Mouse (Mus musculus): ENCODE measurements at regions not wholly inside any gene's neighbourhood (a gene's known extent, or its start where the extent isn't known, plus 50 kb on each side); places are given as distances from the start of the nearest gene placed in this dataset.

DNA sequence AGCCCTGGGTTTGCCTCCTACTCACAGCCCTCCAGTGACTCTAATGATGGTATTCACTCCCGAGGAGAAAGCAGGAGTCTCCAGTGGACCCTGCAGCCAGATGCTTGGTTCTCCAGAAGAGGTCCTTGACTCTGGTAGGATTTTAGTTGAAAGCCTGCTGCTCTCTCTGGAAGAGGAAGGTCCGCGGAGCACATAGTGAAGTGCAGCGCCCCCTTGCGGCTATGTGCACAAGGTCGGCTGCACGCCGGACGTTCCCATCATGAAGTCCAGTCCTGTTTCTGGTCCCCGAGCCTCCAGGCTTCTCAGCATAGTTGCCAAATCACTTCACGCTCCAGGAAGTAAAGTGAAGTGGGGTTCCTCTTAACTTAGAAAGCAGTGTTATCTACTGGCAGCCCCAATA, 150.9 kb upstream of the Eef2kmt start:
- DNase-seq = peak; percentile 75
- intact Hi-C loops (cut with DNase I) = no loop called here

DNA sequence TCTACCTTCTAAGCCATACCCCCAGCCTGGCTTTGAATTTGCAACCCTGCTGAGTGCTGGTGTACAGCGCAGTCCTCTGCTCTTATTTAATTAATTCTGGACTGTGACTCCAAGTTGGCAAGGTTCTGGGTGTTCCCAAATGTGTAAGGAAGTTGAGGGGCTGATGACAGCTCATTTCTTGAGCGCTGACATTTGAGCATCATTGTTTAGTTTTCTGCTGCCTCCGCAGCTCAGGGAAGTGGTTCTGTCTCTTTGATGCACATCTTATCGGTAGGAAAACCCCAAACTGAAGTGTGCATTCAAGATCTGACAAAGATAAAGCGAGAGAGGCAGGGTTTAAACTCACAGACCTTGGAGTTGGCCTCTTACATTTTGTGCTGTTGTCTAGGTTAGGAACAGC, 137.6 kb upstream of the Eef2kmt start:
- DNase-seq = no peak
- intact Hi-C loops (cut with DNase I) = no loop called here

DNA sequence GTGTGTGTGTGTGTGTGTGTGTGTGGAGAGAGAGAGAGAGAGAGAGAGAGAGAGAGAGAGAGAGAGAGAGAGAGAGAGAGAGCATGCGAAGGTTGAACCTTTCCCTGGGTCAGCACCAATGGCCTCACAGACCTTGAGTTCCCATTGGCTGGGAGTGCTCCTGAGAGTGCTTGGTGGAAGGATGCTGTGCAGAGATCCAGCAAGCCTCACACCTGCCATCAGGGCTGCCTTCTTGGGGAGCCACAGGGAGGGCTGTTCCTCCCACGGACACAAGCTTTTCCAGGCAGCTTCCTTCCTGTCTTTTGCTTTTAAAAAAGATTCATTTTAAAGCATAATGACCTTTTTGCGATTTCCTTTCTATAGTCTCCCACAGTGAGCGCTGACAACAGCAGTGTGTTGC, 127.1 kb upstream of the Eef2kmt start:
- intact Hi-C loops (cut with DNase I) = no loop called here
- no peak for DNase-seq

DNA sequence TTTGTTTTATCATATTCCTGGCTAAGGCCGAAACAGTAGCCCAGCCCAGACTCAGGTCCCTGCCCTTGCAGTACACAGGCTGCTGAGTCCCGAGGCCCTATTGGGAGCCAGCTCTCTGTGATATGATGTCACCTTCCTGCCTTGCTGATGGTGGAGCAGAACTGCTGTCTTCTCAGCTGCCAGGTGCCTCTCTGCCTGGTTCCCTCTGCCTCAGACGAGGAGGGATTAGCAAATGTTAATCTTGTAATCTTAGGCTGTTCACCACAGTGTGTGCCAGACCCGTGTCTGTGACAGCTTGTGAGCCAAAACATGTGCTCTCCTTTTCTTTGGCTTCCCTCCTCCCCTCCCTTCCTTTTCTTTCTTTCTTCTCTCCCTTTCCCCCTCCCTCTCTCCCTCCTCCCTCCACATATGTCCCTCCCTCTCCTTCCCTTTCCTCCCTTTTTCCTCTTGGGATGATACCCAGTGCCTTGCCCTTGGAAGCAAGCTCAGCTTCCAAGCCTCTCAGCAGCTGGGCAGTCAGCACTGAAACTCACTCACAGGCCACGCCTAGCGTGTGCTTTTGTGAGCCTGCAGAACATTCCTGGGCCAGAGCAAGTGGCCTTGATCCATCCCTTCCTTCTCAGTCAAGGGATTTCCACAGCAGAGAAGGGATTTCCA, 126.6 kb upstream of the Eef2kmt start:
- no peak for DNase-seq

DNA sequence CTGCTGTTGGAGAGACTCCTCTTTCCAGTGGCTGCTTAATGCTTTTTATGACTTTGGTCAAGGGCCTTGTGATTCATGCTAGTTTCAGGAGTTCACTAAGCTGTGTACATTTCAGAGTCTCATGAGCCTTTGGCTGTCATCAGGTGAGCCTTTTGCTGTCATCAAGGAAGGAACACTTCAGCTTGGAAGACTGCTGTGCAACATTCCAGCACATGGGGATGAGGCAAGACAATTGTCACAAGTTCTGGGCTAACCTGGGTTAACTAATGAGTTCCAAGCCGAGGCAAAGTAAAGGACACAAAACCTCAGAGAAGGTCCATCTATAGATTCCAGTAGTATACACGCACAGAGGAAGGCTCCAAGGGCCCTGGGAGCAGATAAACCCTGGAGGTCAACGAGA, 124.8 kb upstream of the Eef2kmt start:
- no peak for DNase-seq
- intact Hi-C loops (cut with DNase I) = no loop called here

More for the DNA sequence above, 126.6 kb upstream of the Eef2kmt start:
- intact Hi-C loops (cut with DNase I) = no loop called here

DNA sequence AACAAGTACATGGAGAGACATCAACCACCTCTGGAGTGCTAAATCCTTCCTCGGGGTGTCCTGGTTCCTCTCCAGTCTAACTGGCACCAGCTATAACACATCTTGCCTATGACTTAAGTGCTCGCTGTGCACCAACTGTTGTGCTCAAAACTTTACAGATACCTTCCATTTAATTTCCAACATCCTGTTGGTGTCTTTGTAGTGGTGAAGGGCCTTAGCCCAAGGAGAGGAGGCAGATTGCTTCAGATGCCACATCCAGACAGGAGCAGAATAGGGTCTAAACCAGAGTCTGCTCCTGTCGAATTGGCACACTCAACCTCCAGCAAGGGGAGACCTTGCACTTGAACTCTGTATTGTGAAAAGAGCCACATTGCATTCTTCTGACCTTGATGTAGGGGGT, 121.2 kb upstream of the Eef2kmt start:
- intact Hi-C loops (cut with DNase I) = no loop called here
- DNase-seq = no peak

DNA sequence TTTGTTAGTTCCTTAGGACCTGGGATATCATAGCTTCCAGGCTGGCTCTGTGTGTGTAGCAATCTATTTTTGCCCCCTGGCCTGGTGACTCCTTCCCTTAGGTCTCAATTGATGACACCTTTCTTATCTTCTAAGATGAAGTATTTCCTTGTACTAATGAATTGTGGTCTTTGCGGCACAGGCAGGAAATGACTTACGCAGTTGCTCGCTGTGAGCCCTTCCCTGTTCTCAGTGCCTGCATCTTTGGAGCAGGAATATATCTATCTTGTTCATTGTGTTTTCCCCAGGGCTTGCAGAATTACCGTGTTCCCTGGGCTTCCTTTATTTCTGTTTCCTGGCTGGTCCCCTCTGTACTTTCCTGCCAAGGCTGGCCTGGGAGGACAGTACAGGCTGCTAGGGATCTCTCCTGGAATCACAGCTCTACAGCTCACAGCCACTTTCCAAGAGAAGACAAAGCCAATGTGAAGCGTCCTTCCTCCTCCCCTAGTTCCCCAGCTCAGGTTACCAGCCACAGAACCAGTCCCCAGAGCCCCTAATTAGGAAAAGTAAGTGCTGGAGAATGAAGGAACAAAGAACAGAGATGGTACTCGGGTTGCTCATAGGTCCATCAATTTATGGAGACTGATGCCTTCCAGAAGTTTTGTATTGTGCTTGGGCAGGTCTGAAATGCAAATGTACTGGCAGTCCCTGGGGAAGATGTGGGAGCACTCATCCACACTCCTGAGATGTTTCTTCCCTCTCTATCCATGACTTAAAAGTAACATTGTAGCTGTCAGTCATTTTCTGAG, 119.2 kb upstream of the Eef2kmt start:
- intact Hi-C loops (cut with DNase I) = no loop called here
- no peak for DNase-seq

DNA sequence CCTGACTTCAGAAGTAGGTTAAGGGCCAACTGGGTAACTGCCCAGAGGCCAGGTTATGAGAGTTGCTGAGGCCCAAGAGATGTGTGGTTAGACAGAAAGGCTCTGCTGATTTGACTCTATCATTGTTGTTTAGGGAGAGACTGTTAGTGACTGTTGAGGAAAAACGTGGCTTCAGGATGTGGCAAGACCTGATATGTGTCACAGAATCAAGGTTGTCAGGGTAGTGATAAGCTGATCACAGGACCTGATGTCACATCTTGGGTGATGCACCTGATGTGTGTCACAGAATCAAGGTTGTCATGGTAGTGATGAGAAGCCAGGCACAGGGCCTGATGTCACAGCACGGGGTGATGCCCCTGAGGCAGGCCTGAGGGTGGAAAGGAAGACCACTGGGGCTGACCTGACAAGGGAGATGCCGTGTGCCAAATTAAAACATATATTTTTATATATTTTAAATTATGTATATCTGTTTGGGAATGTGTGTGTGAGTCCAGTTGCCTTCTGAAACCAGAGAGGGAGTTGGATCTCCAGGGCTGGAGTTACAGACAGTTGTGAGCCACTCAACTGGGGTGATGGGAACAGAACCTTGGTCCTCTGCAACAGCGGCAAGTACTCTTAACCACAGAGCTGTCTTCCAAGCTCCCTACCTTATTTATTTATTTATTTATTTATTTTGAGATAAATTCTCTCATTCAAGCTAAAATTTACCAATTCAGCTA, 115.6 kb upstream of the Eef2kmt start:
- intact Hi-C loops (cut with DNase I) = no loop called here
- DNase-seq = no peak

DNA sequence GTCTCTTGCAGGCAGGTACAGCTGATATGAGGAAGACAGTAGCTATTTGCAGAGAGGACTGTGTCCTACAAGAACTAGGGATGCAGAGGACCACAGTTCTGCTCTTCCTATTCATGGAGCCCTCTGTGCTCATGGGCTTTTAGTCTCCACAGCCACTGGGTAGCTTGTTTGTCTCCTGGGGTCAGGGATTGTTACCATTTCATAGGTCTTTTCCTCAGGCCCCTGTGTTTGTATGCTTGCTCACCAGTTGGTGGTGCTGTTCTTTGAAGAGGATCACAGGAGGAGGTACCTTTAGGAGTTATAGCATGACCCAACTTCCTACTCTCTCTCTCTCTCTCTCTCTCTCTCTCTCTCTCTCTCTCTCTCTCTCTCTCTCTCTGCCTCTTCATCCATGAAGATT, 114.7 kb upstream of the Eef2kmt start:
- intact Hi-C loops (cut with DNase I) = no loop called here
- DNase-seq = no peak

DNA sequence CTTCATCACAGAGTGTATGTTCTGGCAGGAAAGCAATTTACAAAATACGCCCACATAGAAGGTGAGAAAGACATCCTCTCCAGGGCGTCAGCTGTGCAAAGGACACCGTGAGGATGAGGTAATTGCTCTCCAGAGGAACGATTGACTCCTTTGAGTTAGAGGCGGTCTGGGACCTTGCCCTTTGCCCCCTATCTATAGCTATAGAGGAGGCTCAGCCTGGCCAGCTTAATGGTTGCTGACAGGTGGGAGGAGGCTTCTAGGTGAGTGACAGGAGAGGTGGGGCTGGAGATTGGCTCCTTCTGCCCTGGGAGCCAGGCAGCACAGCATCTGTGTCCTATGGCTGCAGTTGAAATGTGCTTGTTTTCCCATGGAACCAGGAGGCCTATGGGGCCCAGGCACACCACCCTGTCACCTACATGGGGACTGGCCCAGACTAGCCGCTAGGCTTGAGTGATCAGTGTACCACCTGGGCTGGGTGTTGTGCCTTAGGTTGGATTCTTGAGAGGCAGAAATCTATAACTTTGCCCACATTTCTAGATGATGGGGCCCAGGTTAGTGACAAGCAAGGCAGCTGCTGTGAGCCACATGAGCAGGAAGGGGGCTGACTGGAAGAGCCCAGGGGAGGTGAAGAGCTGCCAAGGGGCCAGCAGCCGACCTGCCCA, 113.2 kb upstream of the Eef2kmt start:
- no peak for DNase-seq
- intact Hi-C loops (cut with DNase I) = no loop called here

DNA sequence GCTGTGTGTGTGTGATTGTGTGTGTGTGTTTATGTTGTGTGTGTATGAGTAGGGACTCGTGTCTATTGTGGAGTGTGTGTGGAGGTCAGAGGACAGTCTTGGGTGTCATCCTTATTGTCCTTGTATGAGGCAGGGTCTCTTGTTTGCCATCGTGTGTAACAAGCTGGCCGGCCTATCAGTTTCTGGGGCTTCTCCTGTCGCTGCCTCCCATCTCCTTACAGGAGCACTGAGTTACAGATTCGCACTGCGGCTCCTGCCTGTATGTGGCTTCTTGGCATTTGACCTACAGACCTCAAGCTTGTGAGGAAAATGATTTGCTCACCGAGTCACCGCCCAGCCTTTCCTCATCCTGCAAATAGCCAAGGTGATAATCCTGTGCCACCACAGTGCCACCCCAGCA, 112.6 kb upstream of the Eef2kmt start:
- intact Hi-C loops (cut with DNase I) = no loop called here
- DNase-seq = no peak

DNA sequence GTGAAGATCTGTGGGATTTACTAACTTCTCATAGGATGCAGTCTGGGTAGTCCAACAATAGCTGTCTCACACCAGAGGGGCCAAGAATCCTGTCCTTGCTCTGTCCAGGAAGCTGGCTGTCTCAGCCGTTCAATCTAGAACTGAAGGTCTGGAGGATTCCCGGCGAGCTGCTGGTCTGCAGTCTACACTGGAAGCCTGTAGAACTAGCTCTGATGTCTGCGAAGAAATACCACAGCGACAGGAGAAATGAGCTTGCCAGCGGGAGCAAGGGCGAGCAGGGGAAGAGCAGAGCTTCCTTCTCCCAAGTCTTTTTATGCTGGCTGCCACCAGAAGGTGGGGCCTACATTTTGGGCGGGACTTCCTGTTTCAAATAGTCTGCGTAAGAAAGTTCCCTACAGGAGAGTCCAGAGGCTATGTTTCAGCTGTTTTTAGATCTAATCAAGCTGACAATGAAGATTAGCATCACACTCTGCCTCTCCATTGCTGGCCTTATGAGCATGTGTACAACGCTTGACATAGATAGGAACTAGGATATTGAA, 111.9 kb upstream of the Eef2kmt start:
- intact Hi-C loops (cut with DNase I) = no loop called here
- no peak for DNase-seq

DNA sequence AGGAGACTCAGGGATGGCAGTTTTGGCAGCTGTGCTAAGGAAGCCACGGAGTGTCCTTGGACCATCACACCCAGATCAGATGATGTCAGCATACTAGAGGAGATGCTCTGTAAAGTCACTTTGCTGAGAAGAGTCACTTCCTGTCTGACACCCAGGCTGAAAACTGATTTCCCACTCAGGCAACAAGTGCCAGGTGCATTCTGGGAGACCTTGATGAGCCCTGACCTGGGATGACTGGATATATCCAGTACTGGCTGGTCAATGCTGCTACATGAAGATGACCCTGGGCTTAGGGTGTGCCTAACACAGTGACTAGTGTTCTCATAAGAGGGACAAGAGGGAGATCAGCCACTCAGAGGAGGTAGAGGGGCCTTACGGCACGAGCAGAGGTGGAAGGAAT, 110.2 kb upstream of the Eef2kmt start:
- intact Hi-C loops (cut with DNase I) = no loop called here
- no peak for DNase-seq

DNA sequence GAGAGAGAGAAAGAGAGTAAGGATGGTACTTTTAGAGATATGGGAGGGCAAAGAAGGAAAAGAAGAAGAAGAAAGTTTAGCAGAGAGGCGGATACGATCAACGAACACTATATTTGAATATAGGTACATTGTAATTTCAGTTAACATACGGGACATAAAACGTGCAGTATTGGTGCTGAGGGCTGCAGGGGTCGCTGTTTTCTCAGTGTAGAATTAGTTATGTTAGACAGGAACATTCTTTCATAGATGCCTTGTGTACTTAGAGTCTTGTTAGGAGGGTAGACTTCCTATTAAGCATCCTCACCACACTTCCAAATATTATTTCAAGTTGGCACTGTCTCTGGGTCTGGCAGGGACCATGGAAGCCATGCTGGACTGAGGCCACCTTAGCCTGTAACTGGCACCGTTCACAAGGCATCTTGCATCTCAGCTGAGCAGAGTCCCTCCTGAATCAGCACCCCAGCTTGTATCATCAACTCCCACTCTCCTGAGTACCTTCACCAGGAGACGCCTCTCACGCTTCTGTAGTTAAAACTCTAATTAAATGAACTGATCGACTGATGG, 107.3 kb upstream of the Eef2kmt start:
- intact Hi-C loops (cut with DNase I) = no loop called here
- DNase-seq = peak; percentile 2

DNA sequence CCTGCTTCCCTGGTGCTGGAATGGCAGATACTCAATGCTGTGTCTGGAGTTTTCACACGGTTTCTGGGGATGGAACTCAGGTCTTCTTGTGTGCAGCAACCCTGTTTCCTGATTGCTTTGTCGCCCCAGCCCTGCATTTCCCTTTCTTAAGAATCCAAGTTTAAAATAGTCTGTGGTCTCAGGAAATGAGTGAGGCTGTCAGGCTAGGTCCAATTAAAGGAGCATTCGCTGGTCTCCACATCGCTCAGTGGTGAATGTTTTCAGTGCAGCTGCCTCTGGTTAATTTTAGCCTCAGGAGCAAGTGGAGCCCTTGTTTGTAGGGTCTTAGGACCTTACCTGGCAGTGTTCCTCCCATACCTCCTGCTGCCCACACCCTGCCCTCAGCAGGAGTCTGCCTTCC, 103.4 kb upstream of the Eef2kmt start:
- intact Hi-C loops (cut with DNase I) = no loop called here
- no peak for DNase-seq

DNA sequence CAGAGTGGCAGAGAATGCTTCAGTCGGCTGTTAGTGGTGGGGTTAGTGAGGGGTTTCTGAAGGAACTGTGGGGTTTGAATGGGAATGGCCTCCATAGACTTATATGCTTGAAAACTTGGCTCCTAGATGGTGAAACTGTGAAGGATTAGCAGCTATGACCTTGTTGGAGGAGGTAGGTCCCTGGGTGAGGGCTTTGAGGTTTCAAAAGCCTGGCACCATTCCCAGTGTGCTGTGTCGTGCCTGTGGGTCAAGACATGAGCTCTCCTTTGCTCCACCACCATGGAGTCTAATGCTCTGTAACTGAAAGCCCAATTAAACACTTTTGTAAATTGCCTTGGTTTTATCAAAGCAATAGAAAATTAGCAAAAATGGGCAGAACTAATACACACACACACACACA, 98.1 kb upstream of the Eef2kmt start:
- intact Hi-C loops (cut with DNase I) = no loop called here
- no peak for DNase-seq

DNA sequence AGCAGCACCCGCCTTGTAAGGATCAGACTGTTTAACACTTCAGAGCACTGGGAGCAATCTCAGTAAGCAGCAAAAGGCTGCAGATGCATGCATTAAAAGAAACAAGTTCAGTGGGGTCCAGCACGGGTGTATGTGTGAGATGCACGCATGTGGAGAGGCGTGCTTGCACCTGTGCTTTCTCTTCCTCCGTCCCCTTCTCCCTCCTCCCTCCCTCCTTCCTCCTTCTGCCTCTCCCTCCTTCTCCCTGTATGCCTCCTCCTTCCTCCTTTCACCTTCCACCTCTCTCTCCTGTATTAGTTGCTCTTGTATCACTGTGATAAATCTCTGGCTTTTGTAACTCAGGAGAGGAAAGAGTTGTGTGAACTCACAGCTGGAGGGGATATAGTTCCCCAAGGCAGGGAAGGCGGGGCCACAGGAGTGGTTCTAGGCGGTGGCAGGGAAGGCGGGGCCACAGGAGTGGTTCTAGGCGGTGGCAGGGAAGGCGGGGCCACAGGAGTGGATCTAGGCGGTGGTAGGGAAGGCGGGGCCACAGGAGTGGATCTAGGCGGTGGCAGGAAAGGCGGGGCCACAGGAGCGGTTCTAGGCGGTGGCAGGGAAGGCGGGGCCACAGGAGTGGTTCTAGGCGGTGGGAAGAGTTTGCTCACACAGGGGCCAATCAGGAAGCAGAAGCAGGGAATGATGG, 96.2 kb upstream of the Eef2kmt start:
- intact Hi-C loops (cut with DNase I) = no loop called here
- no peak for DNase-seq

DNA sequence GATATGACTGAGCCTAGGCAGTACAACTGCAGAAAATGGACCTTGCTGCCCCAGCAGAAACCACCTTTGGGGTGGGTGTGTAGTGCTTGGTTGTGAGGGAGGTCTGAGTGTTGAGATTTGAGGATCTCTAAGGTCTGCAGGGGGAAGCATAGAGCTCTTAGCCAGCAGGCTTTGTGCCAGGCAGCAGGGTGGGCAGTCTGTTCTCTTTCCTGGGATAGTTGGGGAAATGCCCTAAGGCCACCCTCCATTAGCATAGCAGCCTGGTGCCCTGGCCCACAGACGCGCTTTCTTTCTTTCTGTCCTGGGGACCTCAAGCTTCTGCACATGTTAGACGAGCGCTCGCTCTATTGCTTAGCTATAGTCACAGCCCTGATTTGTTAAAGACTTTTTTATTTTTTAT, 91.4 kb upstream of the Eef2kmt start:
- intact Hi-C loops (cut with DNase I) = no loop called here
- peak; percentile 64 for DNase-seq

DNA sequence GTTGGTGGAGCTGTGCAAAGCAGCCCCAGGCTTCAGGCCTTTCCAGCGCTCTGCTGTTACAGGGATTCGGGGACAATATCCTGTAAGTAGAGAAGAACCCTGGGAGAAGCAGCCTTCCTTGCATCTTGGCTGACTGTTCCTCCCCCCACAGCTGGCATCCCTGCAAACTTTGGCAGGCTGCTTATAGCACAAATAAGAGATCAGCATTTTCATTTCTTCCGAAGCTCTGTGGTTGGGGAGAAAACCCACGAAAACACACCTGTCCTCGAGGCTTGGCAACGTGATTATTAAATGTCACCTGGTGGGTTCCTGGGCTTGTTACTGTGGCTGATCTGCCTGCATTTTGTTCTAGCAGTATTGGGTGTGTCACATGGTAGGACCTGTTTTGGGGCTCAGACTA, 86.5 kb upstream of the Eef2kmt start:
- no peak for DNase-seq
- intact Hi-C loops (cut with DNase I) = no loop called here

DNA sequence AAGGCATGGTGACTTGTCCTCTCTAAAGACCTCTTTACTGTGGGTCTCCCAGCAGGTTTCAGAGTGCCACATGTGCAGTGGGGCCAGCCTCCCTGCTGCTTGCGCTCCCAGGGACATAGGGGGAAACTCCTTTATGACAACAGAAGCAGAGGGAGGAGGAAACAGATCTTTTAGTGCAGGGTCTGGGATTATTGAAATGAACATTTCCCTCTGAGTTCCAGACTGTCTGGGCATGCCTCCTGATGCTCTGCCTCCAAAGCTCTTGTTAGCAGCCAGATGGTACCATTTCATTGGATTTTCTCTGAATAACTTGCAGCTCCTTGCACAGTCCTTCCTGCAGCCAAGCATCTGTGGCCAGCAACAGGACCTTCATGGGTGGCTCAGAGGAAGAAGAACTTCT, 60.5 kb upstream of the Eef2kmt start:
- intact Hi-C loops (cut with DNase I) = no loop called here
- DNase-seq = no peak

Data from left cerebral cortex, postnatal 4 days (tissue).